Mouse (Mus musculus) CH12.LX (cell line): ENCODE measurements around the gene Ado. TPM values are rescaled to one million over a fixed set of nuclear protein-coding genes. Genes with fewer than 3 reads are reported as not detected.

ENCODE experiments used
- DNase-seq: peaks from one replicate; pipeline ENCODE4 v3.0.0-alpha.2; 2013; ENCODE audit errors: extremely low read depth
- H3K27ac ChIP-seq: 2 replicates; pipeline ENCODE4 v1.5.1; 2012; ENCODE audit warnings: low read depth, mild to moderate bottlenecking, control low read depth, moderate library complexity; ENCODE audit not compliant: insufficient read depth
- H3K27me3 ChIP-seq: replicated peaks from 2 replicates; pipeline ENCODE3; 2012; ENCODE audit warnings: inconsistent platforms
- H3K36me3 ChIP-seq, 2 experiments: replicated peaks in 1 of 2; 2 replicates each; pipeline versions ENCODE3 to v1.6.1; 2012; ENCODE audit warnings: inconsistent platforms in 1 of 2, low read length in 1 of 2, mild to moderate bottlenecking in 1 of 2, mixed read lengths in 1 of 2, moderate library complexity in 1 of 2; ENCODE audit not compliant: control insufficient read depth in 1 of 2, insufficient read depth in 1 of 2
- H3K4me1 ChIP-seq, 2 experiments: 2 replicates each; pipeline ENCODE4 v1.6.1; 2012; ENCODE audit warnings: inconsistent platforms in 1 of 2, moderate library complexity in 1 of 2; ENCODE audit not compliant: insufficient read depth in 2 of 2, control insufficient read depth in 1 of 2
- H3K4me2 ChIP-seq: 2 replicates; pipeline ENCODE4 v1.6.1; 2012; ENCODE audit warnings: low read depth, mild to moderate bottlenecking, control low read depth; ENCODE audit not compliant: poor library complexity, insufficient read depth, severe bottlenecking
- H3K4me3 ChIP-seq, 3 experiments: fragments of 150-350 bp in 1 of 3; sonication (generic) in 1 of 3; replicated peaks in 1 of 3; 2 replicates each; pipeline versions ENCODE3 to v1.5.1; 2011 to 2012; ENCODE audit warnings: low read depth in 2 of 3, low read length in 2 of 3, mild to moderate bottlenecking in 2 of 3, moderate library complexity in 2 of 3, control low read depth in 1 of 3, improper control_type of control experiment in 1 of 3, inconsistent platforms in 1 of 3, mixed read lengths in 1 of 3; ENCODE audit not compliant: poor library complexity in 1 of 3
- H3K79me2 ChIP-seq: replicated peaks from 2 replicates; pipeline ENCODE4 v1.6.1; 2012; ENCODE audit warnings: mild to moderate bottlenecking, moderate library complexity; ENCODE audit not compliant: control insufficient read depth, poor library complexity, insufficient read depth, severe bottlenecking; ENCODE audit errors: extremely low read depth
- H3K9ac ChIP-seq: 2 replicates; pipeline ENCODE4 v1.6.1; 2012; ENCODE audit warnings: low read depth, mild to moderate bottlenecking, control low read depth, moderate library complexity; ENCODE audit not compliant: insufficient read depth
- H3K9me3 ChIP-seq: replicated peaks from 2 replicates; pipeline ENCODE3; 2012; ENCODE audit warnings: low read length, inconsistent platforms, mixed read lengths
- BHLHE40 ChIP-seq: IDR thresholded peaks from 2 replicates; pipeline ENCODE4 v1.6.1; 2011; ENCODE audit warnings: mild to moderate bottlenecking, low read depth, low read length, improper control_type of control experiment
- CHD1 ChIP-seq: IDR thresholded peaks from 2 replicates; pipeline ENCODE4 v1.6.1; 2012; ENCODE audit warnings: low read depth, low read length, improper control_type of control experiment, inconsistent platforms
- CHD2 ChIP-seq: IDR thresholded peaks from 2 replicates; pipeline ENCODE4 v1.6.1; 2011; ENCODE audit warnings: low read length, improper control_type of control experiment
- CTCF ChIP-seq, 2 experiments: IDR thresholded peaks in 1 of 2; conservative IDR thresholded peaks in 1 of 2; 2 replicates each; pipeline ENCODE4 v1.5.1; 2011 to 2012; ENCODE audit warnings: low read depth in 2 of 2, low read length in 2 of 2, improper control_type of control experiment in 1 of 2, inconsistent platforms in 1 of 2, mild to moderate bottlenecking in 1 of 2, moderate library complexity in 1 of 2
- E2F4 ChIP-seq: IDR thresholded peaks from 2 replicates; pipeline ENCODE4 v1.6.1; 2011; ENCODE audit warnings: low read depth, low read length, improper control_type of control experiment; ENCODE audit not compliant: insufficient replicate concordance
- ELF1 ChIP-seq: IDR thresholded peaks from 2 replicates; pipeline ENCODE4 v1.6.1; 2014; ENCODE audit warnings: low read depth, mild to moderate bottlenecking, inconsistent platforms, low read length, improper control_type of control experiment
- ETS1 ChIP-seq: conservative IDR thresholded peaks from 2 replicates; pipeline ENCODE4 v1.6.1; 2012; ENCODE audit warnings: low read depth, mild to moderate bottlenecking, inconsistent platforms, low read length, improper control_type of control experiment, moderate library complexity
- GABPA ChIP-seq: IDR thresholded peaks from 2 replicates; pipeline ENCODE4 v1.6.1; 2012; ENCODE audit warnings: low read depth, low read length, improper control_type of control experiment, inconsistent platforms; ENCODE audit not compliant: insufficient replicate concordance
- HCFC1 ChIP-seq: IDR thresholded peaks from 2 replicates; pipeline ENCODE4 v1.6.1; 2012; ENCODE audit warnings: low read depth, mild to moderate bottlenecking, inconsistent platforms, low read length, improper control_type of control experiment
- IRF4 ChIP-seq: IDR thresholded peaks from 2 replicates; pipeline ENCODE4 v1.6.1; 2014; ENCODE audit warnings: low read depth, mild to moderate bottlenecking, inconsistent platforms, low read length, improper control_type of control experiment
- JUN ChIP-seq: IDR thresholded peaks from 2 replicates; pipeline ENCODE4 v1.6.1; 2011; ENCODE audit warnings: low read depth, mild to moderate bottlenecking, low read length, improper control_type of control experiment, moderate library complexity; ENCODE audit not compliant: insufficient read depth
- JUND ChIP-seq: conservative IDR thresholded peaks from 2 replicates; pipeline ENCODE4 v1.6.1; 2011; ENCODE audit warnings: low read depth, low read length, improper control_type of control experiment
- KAT2A ChIP-seq: IDR thresholded peaks from 2 replicates; pipeline ENCODE4 v1.6.1; 2012; ENCODE audit warnings: low read length, improper control_type of control experiment, inconsistent platforms; ENCODE audit not compliant: insufficient replicate concordance
- MAFK ChIP-seq: IDR thresholded peaks from 2 replicates; pipeline ENCODE4 v1.6.1; 2011; ENCODE audit warnings: low read length, improper control_type of control experiment; ENCODE audit not compliant: insufficient replicate concordance
- MAX ChIP-seq: IDR thresholded peaks from 2 replicates; pipeline ENCODE4 v1.6.1; 2011; ENCODE audit warnings: low read length, improper control_type of control experiment
- MAZ ChIP-seq: IDR thresholded peaks from 2 replicates; pipeline ENCODE4 v1.6.1; 2012; ENCODE audit warnings: low read depth, mild to moderate bottlenecking, inconsistent platforms, low read length, improper control_type of control experiment, moderate library complexity
- MEF2A ChIP-seq: IDR thresholded peaks from 2 replicates; pipeline ENCODE4 v1.6.1; 2014; ENCODE audit warnings: low read depth, mild to moderate bottlenecking, inconsistent platforms, low read length, improper control_type of control experiment, borderline replicate concordance
- MXI1 ChIP-seq: IDR thresholded peaks from 2 replicates; pipeline ENCODE4 v1.6.1; 2011; ENCODE audit warnings: mild to moderate bottlenecking, low read depth, low read length, improper control_type of control experiment
- MYC ChIP-seq: IDR thresholded peaks from 2 replicates; pipeline ENCODE4 v1.6.1; 2011; ENCODE audit warnings: low read depth, mild to moderate bottlenecking, improper control_type of control experiment, low read length
- NELFE ChIP-seq: IDR thresholded peaks from 2 replicates; pipeline ENCODE4 v1.6.1; 2011; ENCODE audit warnings: low read depth, low read length, improper control_type of control experiment
- NRF1 ChIP-seq: IDR thresholded peaks from 2 replicates; pipeline ENCODE4 v1.6.1; 2014; ENCODE audit warnings: low read depth, mild to moderate bottlenecking, inconsistent platforms, low read length, improper control_type of control experiment, moderate library complexity
- PAX5 ChIP-seq: IDR thresholded peaks from 2 replicates; pipeline ENCODE4 v1.6.1; 2012; ENCODE audit warnings: low read length, inconsistent platforms, mixed read lengths
- POLR2A ChIP-seq: IDR thresholded peaks from 2 replicates; pipeline ENCODE4 v1.6.1; 2011; ENCODE audit warnings: low read depth, mild to moderate bottlenecking, improper control_type of control experiment, low read length
- POLR2AphosphoS2 ChIP-seq: IDR thresholded peaks from 2 replicates; pipeline ENCODE4 v1.6.1; 2011; ENCODE audit warnings: low read depth, low read length, improper control_type of control experiment
- RAD21 ChIP-seq: IDR thresholded peaks from 2 replicates; pipeline ENCODE4 v1.6.1; 2011; ENCODE audit warnings: low read depth, mild to moderate bottlenecking, low read length, improper control_type of control experiment, moderate library complexity
- RCOR1 ChIP-seq: conservative IDR thresholded peaks from 2 replicates; pipeline ENCODE4 v1.6.1; 2012; ENCODE audit warnings: low read depth, mild to moderate bottlenecking, inconsistent platforms, low read length, improper control_type of control experiment
- SIN3A ChIP-seq: IDR thresholded peaks from 2 replicates; pipeline ENCODE4 v1.6.1; 2012; ENCODE audit warnings: low read length, improper control_type of control experiment, inconsistent platforms
- SMC3 ChIP-seq: IDR thresholded peaks from 2 replicates; pipeline ENCODE4 v1.6.1; 2011; ENCODE audit warnings: low read depth, low read length, improper control_type of control experiment
- TBP ChIP-seq: conservative IDR thresholded peaks from 2 replicates; pipeline ENCODE4 v1.6.1; 2011; ENCODE audit warnings: low read depth, low read length, improper control_type of control experiment
- TCF12 ChIP-seq: IDR thresholded peaks from 2 replicates; pipeline ENCODE4 v1.6.1; 2014; ENCODE audit warnings: low read depth, mild to moderate bottlenecking, inconsistent platforms, low read length, improper control_type of control experiment
- UBTF ChIP-seq: IDR thresholded peaks from 2 replicates; pipeline ENCODE4 v1.6.1; 2012; ENCODE audit warnings: low read depth, mild to moderate bottlenecking, inconsistent platforms, low read length, improper control_type of control experiment, moderate library complexity
- USF1 ChIP-seq: IDR thresholded peaks from 2 replicates; pipeline ENCODE4 v1.6.1; 2014; ENCODE audit warnings: low read depth, mild to moderate bottlenecking, inconsistent platforms, low read length, improper control_type of control experiment
- USF2 ChIP-seq: conservative IDR thresholded peaks from 2 replicates; pipeline ENCODE4 v1.6.1; 2011; ENCODE audit warnings: low read depth, low read length, improper control_type of control experiment
- ZC3H11A ChIP-seq: IDR thresholded peaks from 2 replicates; pipeline ENCODE4 v1.6.1; 2012; ENCODE audit warnings: low read depth, mild to moderate bottlenecking, inconsistent platforms, low read length, improper control_type of control experiment
- ZKSCAN1 ChIP-seq: IDR thresholded peaks from 2 replicates; pipeline ENCODE4 v1.6.1; 2012; ENCODE audit warnings: low read depth, inconsistent platforms, low read length, improper control_type of control experiment, borderline replicate concordance
- ZMIZ1 ChIP-seq: IDR thresholded peaks from 2 replicates; pipeline ENCODE4 v1.6.1; 2012; ENCODE audit warnings: low read depth, mild to moderate bottlenecking, inconsistent platforms, low read length, improper control_type of control experiment
- ZNF384 ChIP-seq: IDR thresholded peaks from 2 replicates; pipeline ENCODE4 v1.6.1; 2012; ENCODE audit warnings: low read depth, low read length, improper control_type of control experiment, inconsistent platforms
- dilution Hi-C: fragments of 300-500 bp; cut with MboI; formaldehyde crosslinking; loops from 2 replicates; pipeline ENCODE4 v1.14.3; 2020; ENCODE audit warnings: low sequenced_read_pairs; ENCODE audit not compliant: extremely low pct_unique_long_range_greater_than_20kb, extremely low pct_ligation_motif_present
- in situ Hi-C: fragments of 300-500 bp; cut with MboI; formaldehyde crosslinking; loops from 3 replicates; pipeline ENCODE4 v1.14.3; 2019; ENCODE audit warnings: low sequenced_read_pairs, low pct_ligation_motif_present, low pct_unique_long_range_greater_than_20kb, mixed read lengths
- polyA plus RNA-seq: library from polyadenylated mRNA; unstranded; fragments of >175 nt; gene quantifications from 2 replicates; pipeline ENCODE4 v1.2.1, GENCODE M21; 2012; ENCODE audit warnings: low read depth; ENCODE audit not compliant: insufficient read length
- total RNA-seq, 2 experiments: library from RNA; depleted of rRNA; stranded (reverse); fragments of 300-350 nt in 1 of 2; fragments of >200 nt in 1 of 2; gene quantifications; 2 replicates each; pipeline ENCODE4 v1.2.3; 2012 to 2014

The Ado gene
- total and polyA plus RNA-seq, 3 experiments: 10.3 to 14.8 (median 12.3) TPM

DNA sequence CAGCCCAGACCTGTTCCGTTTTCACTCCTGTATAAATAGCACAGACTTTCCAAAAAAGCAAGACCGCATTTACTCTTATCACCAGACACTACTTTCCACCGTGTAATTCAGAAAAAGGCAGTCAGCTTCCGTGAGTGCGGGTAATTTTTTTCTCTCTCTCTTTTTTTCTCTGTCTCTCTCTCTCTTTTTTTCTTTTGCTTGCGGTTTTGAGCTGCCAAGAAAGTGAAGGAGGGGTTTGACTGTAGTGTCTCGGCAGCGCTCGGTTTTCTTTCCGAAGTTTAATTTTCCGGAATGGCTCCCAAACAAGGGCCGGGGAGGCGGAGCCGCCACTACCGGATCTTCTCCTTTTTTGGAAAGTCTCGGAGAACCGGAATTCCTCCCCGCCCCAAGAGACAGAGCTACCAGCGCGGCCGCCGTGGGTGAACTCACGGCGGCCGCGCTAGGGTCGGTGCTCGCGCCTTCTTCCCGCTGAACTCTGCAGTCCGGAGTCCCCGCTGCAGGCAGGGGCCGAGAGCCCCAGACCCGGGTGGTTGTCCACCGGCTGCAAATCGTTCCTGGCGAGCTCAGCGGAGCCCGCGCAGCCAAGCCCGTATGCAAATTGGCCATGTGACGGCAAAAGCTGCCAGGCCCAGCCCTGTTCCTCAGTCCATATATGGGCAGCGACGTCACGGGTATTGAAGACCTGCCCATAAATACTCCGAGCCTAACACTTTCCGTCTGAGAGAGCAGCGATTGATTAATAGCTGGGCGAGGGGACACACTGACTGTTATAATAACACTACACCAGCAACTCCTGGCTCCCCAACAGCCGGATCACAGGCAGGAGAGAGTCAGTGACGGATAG lies 11.4 kb downstream of the Ado start:
- Histone ChIP-seq H3K27me3 (peaks cover 10% of the 10 kb centered on the region), H3K9ac (peak overlapping the region; percentile 68), H3K4me1 (peaks cover 2 to 11% of the 10 kb centered on the region in 2 experiments; a peak in 3 of 4 replicates), H3K4me3 (peak overlapping the region; percentile 54 to 87 (median 62)), H3K9me3 (peaks cover 8% of the 10 kb centered on the region), H3K4me2 (peak overlapping the region; percentile 97), H3K79me2 (no peaks in the 10 kb centered on the region), H3K36me3 (peaks cover 0 to 7% of the 10 kb centered on the region in 2 experiments), H3K27ac (peak overlapping the region; percentile 79)
- in situ Hi-C loops: loop anchor here (25.0 kb wide), 1 partner anchor 225 kb away; no protein-coding TSS in a partner anchor
- DNase-seq: peak; percentile 96
- dilution Hi-C loops: no loop called here
- TF ChIP-seq ETS1 (peak; percentile 77), ZMIZ1 (no peak), MXI1 (peak; percentile 83), CTCF (conservative IDR thresholded peaks at IDR 0.05 in 1 of 2, IDR thresholded peaks at IDR 0.05 in 1 of 2; ENCODE audit: low read depth in 2 of 2, low read length in 2 of 2) (no peak), JUND (0 out of 2 replicates have a peak, but pooled peaks have one; percentile 49), GABPA (no peak), NELFE (peak; percentile 59; the same call in 1 of the 2 replicates), SIN3A (peak; percentile 83; the same call in 1 of the 2 replicates), RCOR1 (no peak; the same call in 1 of the 2 replicates), E2F4 (peak; percentile 76; the same call in 1 of the 2 replicates), IRF4 (peak; percentile 42), UBTF (no peak), CHD1 (0 out of 2 replicates have a peak, but pooled peaks have one; percentile 71), NRF1 (peak; percentile 46; the same call in 1 of the 2 replicates), ZKSCAN1 (no peak), KAT2A (peak; percentile 99), MAZ (peak; percentile 68), SMC3 (no peak), BHLHE40 (peak; percentile 78), MEF2A (peak; percentile 88), CHD2 (peak; percentile 50; the same call in 1 of the 2 replicates), ZNF384 (peak; percentile 98), MAFK (0 out of 2 replicates have a peak, but pooled peaks have one; percentile 43), TBP (peak; percentile 52; the same call in 1 of the 2 replicates), MAX (peak; percentile 85), JUN (no peak; the same call in 1 of the 2 replicates), PAX5 (no peak), USF2 (peak; percentile 75), POLR2AphosphoS2 (no peak), USF1 (peak; percentile 89), RAD21 (no peak; the same call in none of the 2 replicates), TCF12 (peak; percentile 14; the same call in 1 of the 2 replicates), MYC (no peak; the same call in 1 of the 2 replicates), ELF1 (peak; percentile 73), HCFC1 (peak; percentile 40), POLR2A (no peak; the same call in 1 of the 2 replicates), ZC3H11A (no peak)
